Mouse (Mus musculus) mesoderm, embryonic 11.5 days (tissue): ENCODE measurements around the gene Tpcn2.

Source experiments
- DNase-seq: peaks from one replicate; pipeline ENCODE4 v3.0.0-alpha.2; 2012; ENCODE audit warnings: low read depth, low spot score

Tpcn2 gene

GRCm38 (mm10) chr7:145155666-145156065 is 128.1 kb downstream of the Tpcn2 start:
- DNase-seq: no peak

DNA sequence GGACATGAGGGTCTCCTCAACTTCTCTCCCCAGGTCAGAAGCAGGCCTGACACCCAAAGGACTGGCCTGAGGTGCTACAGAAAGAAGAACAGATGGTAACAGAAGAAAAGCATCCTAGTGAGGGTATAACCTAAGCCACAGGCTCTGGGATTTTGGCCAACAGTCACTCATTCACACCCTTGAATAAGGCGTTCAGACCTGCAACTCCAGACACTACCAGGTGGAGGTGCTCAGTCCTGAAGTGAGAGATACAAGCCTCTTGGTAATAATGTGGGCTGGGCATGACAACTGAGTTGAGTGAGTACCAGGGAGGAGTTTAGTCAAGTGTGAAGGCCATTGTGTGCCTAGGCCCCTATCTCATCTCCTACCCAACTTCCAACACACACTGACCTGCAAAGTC is 129.7 kb downstream of the Tpcn2 start:
- DNase-seq: no peak

DNA sequence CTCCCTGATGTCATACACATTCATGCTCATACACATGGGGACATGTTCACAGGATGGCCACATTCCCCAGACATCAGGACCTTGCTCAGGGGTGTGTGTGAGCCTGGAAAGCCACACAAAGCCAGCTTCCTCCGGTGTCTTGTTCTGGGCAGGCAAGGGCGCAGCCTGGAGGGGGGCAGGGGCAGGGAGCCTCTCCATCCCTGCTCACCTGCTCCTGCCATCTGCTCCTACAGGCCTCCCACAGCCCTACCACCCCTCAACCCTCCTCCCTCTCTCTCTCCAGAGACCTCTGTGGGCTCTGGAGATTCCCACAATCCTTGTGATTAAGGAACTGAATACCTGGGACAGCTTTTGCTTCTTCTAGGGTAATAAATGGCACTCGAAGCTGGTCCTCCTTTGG is 132.0 kb downstream of the Tpcn2 start:
- DNase-seq: no peak

GRCm38 (mm10) chr7:145148902-145149301 is 134.9 kb downstream of the Tpcn2 start:
- no peak for DNase-seq

DNA sequence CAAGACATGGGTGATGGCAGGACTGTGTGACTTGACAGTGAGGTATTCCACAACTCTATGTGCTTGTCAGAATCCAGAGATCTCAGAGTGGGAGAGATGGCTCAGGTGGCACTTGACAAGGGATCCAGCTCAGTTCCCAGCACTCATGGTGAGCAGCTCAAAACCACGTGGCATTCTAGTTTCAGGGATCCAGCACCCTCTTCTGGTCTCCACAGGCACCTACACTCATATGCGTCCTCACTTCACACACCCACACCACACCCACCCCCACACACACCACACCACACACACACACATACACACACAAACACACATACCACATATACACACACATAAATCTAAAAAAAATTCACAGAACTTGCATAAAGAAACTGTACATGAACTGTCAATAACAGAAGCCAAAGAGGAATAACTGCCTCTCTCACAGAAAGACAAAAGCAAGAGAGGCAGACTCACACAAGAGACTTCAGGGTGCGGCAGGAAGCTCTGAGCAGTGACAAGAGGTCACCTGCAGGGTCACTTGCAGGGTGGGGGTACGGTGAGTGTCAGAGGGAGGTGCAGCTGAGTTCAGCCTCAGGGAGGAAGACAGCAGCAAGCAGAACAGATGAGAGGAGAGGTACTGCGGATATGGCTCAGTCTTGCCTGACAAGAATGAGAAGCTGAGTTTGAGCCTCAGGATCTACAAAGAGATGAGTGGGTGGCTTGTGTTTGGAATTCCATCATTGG is 135.7 kb downstream of the Tpcn2 start:
- DNase-seq: no peak

DNA sequence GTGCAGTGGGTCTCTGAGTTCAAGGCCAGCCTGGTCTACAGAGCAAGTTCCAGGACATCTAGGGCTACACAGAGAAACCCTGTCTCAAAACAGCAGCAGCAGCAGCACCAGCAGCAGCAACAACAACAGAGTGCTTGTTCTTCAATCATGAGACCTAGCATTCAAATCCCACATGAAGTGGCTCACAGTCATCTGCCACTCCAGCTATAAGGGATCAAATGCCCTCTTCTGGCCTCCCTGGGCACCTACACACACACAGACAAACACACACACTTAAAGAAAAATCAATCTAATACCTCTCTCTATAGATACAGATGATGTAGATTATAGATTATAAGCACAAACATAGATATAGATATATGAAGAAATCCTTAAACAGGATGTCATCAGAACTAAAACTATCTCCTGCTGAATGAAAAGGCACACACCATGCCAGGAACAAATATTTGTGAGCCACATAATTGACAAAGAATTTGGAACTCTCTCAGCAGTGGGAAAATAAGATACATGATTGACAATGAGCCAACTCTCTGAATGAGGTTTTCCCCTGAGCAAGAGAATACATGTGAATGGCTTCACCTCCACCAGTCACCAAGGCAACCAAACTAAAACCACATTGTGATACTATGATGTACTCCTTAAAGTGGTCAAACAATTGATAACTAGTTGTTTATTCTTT is 137.4 kb downstream of the Tpcn2 start:
- DNase-seq: no peak

DNA sequence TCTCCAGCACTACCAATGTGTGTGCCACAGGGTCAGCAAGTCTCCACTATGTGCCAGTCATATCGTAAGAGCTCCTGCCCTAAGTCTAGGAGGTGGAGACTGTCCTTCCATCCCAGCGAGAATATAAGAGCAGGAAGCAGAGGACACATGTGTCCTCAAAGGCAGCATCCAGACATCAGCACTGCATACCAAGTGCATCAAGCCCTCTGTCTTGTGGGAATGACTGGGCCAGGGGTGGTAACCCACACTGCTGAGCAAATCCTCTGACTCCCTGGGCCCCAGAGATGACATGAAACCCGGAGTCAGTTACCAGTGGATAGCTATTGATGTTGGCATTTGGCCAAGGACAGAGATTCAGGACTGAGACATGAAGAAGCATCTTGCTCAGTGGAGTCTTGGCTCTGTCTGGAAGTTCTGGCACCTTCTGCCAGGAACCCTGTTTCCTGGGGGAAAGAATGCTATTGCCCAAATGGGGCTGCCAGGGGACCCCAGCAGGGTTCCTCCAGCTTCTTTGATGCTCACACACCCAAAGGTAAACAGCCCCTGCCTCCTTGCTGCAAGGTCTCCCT is 140.2 kb downstream of the Tpcn2 start:
- DNase-seq: no peak

- no peak for DNase-seq
Observed at GRCm38 (mm10) chr7:145140656-145141055, 143.2 kb downstream of the Tpcn2 start.

DNA sequence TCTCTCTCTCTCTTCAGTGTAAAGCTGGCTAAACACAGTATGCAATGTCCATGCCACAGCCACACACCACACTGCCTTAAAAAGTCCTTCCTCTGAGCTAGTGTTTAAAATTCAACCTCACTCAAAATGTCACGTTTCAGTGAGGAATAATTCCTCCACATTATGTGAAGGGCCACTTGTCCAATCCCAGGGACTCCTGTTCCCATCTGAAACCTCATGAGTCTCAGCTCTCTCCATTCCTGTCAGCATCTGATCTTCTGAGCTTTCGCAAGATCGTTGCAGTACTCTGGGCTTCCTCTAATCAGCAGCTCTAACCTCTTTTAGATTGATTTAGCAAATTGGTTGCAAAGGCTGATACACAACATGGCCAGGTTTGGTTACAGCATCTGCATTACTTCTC is 144.2 kb downstream of the Tpcn2 start:
- no peak for DNase-seq

DNA sequence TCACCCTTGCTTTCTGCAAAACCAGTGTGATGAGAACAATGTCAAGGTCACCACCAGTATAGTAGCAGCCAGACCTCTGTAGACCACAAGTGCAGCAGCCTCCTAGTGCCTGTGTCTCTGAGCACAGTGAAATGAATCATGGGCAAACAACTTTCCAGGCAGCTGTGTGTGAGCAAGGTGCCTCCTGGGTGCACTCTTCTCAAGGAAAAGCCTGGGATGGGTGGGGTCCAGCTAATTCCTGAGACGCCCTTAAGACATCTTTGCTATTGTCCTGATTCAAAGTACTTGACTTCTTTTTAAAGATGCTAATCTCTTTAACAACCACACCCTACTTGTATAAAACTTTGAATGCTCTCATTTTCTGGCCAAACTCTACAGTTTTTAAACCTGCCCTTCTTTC is 144.7 kb downstream of the Tpcn2 start:
- DNase-seq: no peak

GRCm38 (mm10) chr7:145137871-145138270 is 145.9 kb downstream of the Tpcn2 start:
- DNase-seq: no peak

GRCm38 (mm10) chr7:145136831-145137230 is 147.0 kb downstream of the Tpcn2 start:
- no peak for DNase-seq
